Mouse (Mus musculus): ENCODE results near the gene Tubb2b.

DNA sequence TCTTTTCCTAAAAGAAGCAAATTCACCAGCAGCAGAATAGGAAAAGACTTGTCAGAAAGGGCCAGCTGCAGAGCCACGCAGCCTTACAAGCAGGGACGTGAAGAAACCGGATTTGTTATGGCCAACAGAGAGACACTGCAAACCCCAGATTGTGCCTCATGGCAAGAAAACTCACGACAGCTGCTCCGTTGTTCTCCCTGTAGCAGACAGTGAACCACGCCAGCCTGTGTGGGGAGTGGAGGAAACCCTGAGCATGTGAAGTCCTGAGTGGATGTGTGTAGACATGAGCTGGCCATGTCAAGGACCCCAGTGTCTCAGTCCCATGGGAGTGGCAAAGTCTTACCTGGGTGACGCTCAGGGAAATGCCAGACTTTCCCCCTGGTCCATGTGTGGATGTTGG, 6.3 kb upstream of the Tubb2b start:
- TF ChIP-seq CTCF (conservative IDR thresholded peaks at IDR 0.05; ENCODE audit: low read length) (no peak), POU5F1 (IDR thresholded peaks at IDR 0.05; ENCODE audit: borderline replicate concordance, low read length) (no peak), NANOG (IDR thresholded peaks at IDR 0.05; ENCODE audit: borderline replicate concordance, low read length) (no peak)
